Mouse (Mus musculus) CD4-positive naive resting alpha-beta T cell, adult 57 days (primary cell): Measurements from ENCODE around the gene Olfr1177-ps. TPM values are rescaled to one million over a fixed set of nuclear protein-coding genes. Genes with fewer than 3 reads are reported as not detected.

Experiments used
- total RNA-seq: library from RNA; stranded (reverse); gene quantifications from one replicate; pipeline ENCODE4 v1.2.4, GENCODE M21; 2023

Gene Olfr1177-ps
- not detected for total RNA-seq

GRCm38 (mm10) chr2:88346392-88346791, at the start of gene Olfr1177-ps:
TSS of gene Olfr1177-ps (minus strand) at chr2:88346492.

GRCm38 (mm10) chr2:88386762-88387161, 40.5 kb upstream of the Olfr1177-ps start, which contains the start of gene Olfr1178:
TSS of gene Olfr1178 (plus strand) at chr2:88387062.

GRCm38 (mm10) chr2:88336421-88336820, 9.9 kb downstream of the Olfr1177-ps start, which contains the start of gene Olfr1176:
TSS of gene Olfr1176 (plus strand) at chr2:88336721.

GRCm38 (mm10) chr2:88327115-88327514, 19.2 kb downstream of the Olfr1177-ps start, which contains the start of gene Olfr1175-ps:
TSS of gene Olfr1175-ps (minus strand) at chr2:88327215.

GRCm38 (mm10) chr2:88315035-88315434, 31.3 kb downstream of the Olfr1177-ps start, which contains the start of gene Olfr1174-ps:
TSS of gene Olfr1174-ps (minus strand) at chr2:88315135.

Other genes with a start within 250 kb of the Olfr1177-ps start
- gene Olfr1166, start 218.2 kb downstream of the Olfr1177-ps start, total RNA-seq, result not detected
- not detected for gene Olfr1167, start 191.3 kb downstream of the Olfr1177-ps start, total RNA-seq
- not detected for gene Olfr1168, start 164.6 kb downstream of the Olfr1177-ps start, total RNA-seq
- not detected for gene Olfr1170, start 118.2 kb downstream of the Olfr1177-ps start, total RNA-seq
- gene Olfr1173, start 66.6 kb downstream of the Olfr1177-ps start, total RNA-seq, result not detected
- not detected for gene Olfr1174-ps, start 31.4 kb downstream of the Olfr1177-ps start, total RNA-seq
- not detected for gene Olfr1175-ps, start 19.3 kb downstream of the Olfr1177-ps start, total RNA-seq
- not detected for gene Olfr1176, start 9.8 kb downstream of the Olfr1177-ps start, total RNA-seq
- gene Olfr1178, start 40.6 kb upstream of the Olfr1177-ps start, total RNA-seq, result not detected
- gene Olfr1179, start 60.0 kb upstream of the Olfr1177-ps start, total RNA-seq, result not detected
- not detected for gene Olfr1180, start 72.7 kb upstream of the Olfr1177-ps start, total RNA-seq
- not detected for gene Olfr1181, start 79.7 kb upstream of the Olfr1177-ps start, total RNA-seq
- not detected for gene Gm13757, start 102.6 kb upstream of the Olfr1177-ps start, total RNA-seq
- not detected for gene Olfr1183, start 108.4 kb upstream of the Olfr1177-ps start, total RNA-seq
- not detected for gene Olfr1184, start 137.1 kb upstream of the Olfr1177-ps start, total RNA-seq
- not detected for gene Olfr1185-ps1, start 146.8 kb upstream of the Olfr1177-ps start, total RNA-seq
- not detected for gene Olfr1186, start 172.1 kb upstream of the Olfr1177-ps start, total RNA-seq
- gene Olfr1188, start 210.4 kb upstream of the Olfr1177-ps start, total RNA-seq, result not detected
- not detected for gene Olfr1189, start 240.0 kb upstream of the Olfr1177-ps start, total RNA-seq